Mouse (Mus musculus) retina, postnatal 1 day (tissue): ENCODE data around the gene Rplp1.

Experiments used
- DNase-seq: peaks from one replicate; pipeline ENCODE4 v3.0.0-alpha.2; 2012

Rplp1 gene

GRCm38 (mm10) chr9:61914203-61914916 is at the start of gene Rplp1:
Rplp1 (minus strand) TSS chr9:61914542.
- DNase-seq: peak; percentile 98

- DNase-seq: no peak
These were observed 49.0 kb upstream of the Rplp1 start for GRCm38 (mm10) chr9:61963356-61963755.

- DNase-seq: no peak
These were observed 46.8 kb upstream of the Rplp1 start for GRCm38 (mm10) chr9:61961181-61961580.

- DNase-seq: peak; percentile 27
These were observed 46.4 kb upstream of the Rplp1 start for GRCm38 (mm10) chr9:61960753-61961152.

- DNase-seq: no peak
These were observed 45.7 kb upstream of the Rplp1 start for GRCm38 (mm10) chr9:61959921-61960569.

- DNase-seq: no peak
These were observed 40.4 kb upstream of the Rplp1 start for GRCm38 (mm10) chr9:61954707-61955106.

GRCm38 (mm10) chr9:61952241-61952640 is 37.9 kb upstream of the Rplp1 start:
- peak; percentile 9 for DNase-seq

GRCm38 (mm10) chr9:61947402-61948346 is 33.3 kb upstream of the Rplp1 start:
- peak; percentile 92 for DNase-seq

- DNase-seq: peak; percentile 98
These were observed 32.5 kb upstream of the Rplp1 start, which contains the start of gene Kif23 for GRCm38 (mm10) chr9:61946623-61947401. Kif23 (minus strand) TSS chr9:61946774.

GRCm38 (mm10) chr9:61945973-61946611 is 31.8 kb upstream of the Rplp1 start:
- DNase-seq: no peak

GRCm38 (mm10) chr9:61941054-61941453 is 26.7 kb upstream of the Rplp1 start:
- DNase-seq: no peak

- no peak for DNase-seq
These were observed 19.0 kb upstream of the Rplp1 start for GRCm38 (mm10) chr9:61933333-61933732.

- DNase-seq: no peak
These were observed 17.7 kb upstream of the Rplp1 start for GRCm38 (mm10) chr9:61932009-61932408.

GRCm38 (mm10) chr9:61925086-61925660 is 10.8 kb upstream of the Rplp1 start:
- no peak for DNase-seq

GRCm38 (mm10) chr9:61920331-61920730 is 6.0 kb upstream of the Rplp1 start:
- no peak for DNase-seq

GRCm38 (mm10) chr9:61919464-61919863 is 5.1 kb upstream of the Rplp1 start:
- no peak for DNase-seq

- DNase-seq: no peak
These were observed 3.1 kb upstream of the Rplp1 start for GRCm38 (mm10) chr9:61917436-61917835.

- DNase-seq: no peak
These were observed 2.6 kb upstream of the Rplp1 start for GRCm38 (mm10) chr9:61916986-61917385.

- DNase-seq: peak; percentile 33
These were observed 1.2 kb upstream of the Rplp1 start for GRCm38 (mm10) chr9:61915393-61916005.

GRCm38 (mm10) chr9:61914917-61915300 is 567 bp upstream of the Rplp1 start:
- DNase-seq: no peak
